Mouse (Mus musculus): ENCODE data around the gene C1qc.

C1qc gene

DNA sequence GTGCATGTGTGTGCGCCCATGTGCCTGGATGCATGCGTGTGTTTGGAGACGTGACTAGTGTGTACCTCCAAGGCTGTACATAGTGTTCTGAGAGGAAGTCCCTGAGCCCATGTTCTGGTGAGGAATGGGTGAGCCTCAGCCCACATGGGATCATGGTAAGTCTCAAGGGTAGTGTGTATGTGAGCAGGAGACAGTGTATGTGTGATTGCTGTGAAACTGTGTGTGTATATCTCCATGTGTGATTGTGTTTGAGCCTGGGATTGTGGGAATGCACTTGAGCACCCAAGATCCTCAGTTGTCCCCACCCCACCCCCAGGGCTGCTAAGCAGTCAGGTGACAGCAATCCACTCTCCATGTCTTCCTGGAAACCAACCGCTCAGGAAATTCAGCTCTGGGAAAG lies 2.0 kb upstream of the C1qc start:
- no peak for DNase-seq

DNA sequence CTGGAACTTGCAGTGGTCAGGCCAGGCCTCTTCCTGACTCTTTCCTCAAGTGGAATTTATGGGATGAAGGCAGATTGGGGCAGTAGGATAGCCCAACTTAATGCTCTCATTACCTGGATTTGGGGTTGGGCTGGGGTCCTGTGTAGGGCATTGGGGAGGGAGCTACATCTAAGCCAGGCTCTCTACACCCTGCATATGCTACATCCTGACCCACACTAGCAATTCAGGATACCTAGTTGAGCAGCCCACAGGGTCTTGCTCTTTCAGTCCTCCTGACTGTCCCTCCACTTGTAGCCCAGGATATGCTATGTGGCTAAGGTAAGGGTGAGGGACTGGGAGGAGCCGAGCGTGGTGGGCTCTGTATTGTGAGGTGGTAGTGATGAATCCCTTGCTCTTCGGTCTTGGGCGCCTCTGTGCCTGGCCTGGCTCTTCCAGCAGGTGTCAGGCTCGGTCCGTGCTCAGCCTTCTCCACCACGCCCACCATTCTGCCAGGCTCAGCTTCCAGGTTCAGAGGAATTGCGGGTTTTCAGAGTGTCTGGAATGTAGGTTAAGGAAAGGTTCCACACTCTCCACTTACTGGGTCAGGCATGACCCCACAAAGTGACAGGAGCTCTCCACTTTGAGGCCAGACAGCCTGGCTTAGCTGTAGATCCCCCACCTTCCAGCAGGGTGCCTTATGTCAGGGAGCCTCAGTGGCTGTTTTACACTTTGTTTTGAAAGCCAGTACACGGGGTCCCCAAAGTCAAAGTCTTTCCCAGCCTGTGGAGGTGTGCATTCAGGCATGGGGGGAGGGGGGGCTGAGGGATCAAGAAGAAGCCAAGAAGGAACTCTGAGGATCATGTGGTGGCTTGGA lies 1.1 kb upstream of the C1qc start:
- DNase-seq: peak; percentile 16

DNA sequence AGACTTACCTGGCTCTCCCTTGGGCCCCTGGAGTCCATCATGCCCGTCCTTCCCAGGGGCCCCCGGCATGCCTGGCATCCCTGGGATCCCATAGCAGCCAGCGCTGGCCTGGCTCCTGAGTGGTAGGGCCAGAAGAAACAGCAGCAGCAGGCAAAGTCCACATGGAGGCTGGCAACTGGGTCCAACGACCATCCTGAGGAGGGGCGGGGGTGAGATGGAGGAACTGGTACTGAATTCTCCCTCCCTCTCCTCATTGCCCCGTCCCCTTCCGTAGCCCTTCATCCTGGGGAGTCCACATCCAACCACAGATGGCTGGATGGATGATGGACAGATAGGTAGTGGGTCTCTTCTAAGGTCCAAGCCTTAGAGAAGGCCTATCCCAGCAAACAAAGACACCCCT lies 494 bp downstream of the C1qc start:
- DNase-seq: no peak

- DNase-seq: no peak
Observed at GRCm38 (mm10) chr4:136891115-136891514, 1.8 kb downstream of the C1qc start.

- no peak for DNase-seq
Observed at GRCm38 (mm10) chr4:136889981-136890380, 2.9 kb downstream of the C1qc start.

- no peak for DNase-seq
Observed at GRCm38 (mm10) chr4:136887714-136888113, 5.2 kb downstream of the C1qc start.

- DNase-seq: no peak
Observed at GRCm38 (mm10) chr4:136886101-136886500, 6.8 kb downstream of the C1qc start, which contains the start of gene C1qb. Gene C1qb (minus strand): TSS chr4:136886187.

DNA sequence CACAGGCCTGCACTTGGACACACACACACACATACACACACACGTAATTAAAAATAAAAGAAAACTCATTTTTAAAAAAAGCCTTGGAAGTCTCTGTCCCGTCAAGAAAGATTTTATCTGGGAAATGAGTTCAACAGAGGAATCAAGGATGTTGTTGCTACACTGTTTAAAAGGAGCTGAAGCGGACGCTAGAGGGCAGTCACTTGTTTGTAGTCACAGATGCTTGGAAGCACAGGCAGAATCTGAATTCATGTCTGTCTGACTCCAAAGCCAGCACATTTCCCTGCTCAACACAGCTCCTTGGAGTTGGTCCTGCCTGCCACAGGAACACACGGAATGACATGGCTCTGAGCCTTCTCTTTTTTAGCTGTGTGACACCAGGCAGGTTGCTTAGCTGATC lies 14.3 kb downstream of the C1qc start:
- peak; percentile 17 for DNase-seq

DNA sequence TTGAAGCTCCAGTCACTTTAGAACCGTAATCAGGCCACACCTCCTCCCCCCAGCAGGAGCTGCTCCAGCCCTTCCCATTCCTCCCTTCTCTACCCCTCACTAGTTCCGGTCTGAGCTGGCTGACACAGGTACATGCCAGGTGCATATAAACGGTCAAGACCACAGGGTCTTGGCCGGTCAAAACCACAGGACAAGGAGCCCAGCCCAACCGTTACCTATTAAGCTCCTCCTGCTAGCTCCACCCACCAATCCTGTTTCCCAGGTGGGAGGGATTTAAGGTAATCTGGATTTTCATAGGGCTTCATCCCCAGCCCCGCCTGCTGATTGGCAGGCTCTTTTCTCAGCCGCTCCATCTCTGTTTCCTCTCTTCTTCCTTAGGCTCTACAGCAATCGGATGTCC lies 14.7 kb downstream of the C1qc start:
- no peak for DNase-seq

DNA sequence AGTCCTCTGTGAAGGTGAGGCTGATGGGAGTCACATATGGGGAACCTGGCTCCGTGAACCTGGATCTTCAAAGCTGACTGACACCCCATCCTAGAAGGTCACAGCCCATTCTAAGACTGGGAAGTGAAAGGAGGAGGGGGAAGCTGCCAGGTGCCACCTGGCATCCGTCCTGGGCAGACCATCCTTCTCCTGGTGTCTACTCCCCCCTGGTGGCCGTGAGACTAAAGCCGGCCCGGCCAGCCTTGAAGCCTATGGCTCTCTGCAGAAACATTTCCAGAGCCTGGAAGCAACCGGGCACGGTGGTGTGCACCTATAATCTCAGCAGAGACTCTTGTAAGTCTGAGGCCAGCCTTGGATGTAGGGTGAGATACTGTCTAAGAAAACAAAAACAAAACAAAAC lies 15.9 kb downstream of the C1qc start:
- peak; percentile 47 for DNase-seq

DNA sequence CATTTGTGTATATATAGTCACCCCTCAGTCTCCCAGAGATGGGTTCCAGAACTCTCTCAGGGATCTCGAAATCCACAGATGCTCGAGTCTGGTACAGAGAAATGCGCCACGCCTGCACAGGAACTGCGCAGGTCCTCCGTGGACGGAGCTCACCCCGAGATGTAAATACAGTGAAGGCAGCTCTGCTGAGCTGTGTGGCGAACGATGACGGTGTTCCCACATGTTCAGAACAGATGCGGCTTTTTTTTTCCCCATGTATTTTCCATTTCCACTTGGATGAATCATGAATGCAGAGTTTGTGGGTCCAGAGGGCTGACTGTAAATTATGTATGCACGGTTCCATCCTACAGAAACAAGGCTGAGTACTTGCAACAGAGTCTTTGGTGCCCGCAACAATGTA lies 17.9 kb downstream of the C1qc start:
- no peak for DNase-seq

DNA sequence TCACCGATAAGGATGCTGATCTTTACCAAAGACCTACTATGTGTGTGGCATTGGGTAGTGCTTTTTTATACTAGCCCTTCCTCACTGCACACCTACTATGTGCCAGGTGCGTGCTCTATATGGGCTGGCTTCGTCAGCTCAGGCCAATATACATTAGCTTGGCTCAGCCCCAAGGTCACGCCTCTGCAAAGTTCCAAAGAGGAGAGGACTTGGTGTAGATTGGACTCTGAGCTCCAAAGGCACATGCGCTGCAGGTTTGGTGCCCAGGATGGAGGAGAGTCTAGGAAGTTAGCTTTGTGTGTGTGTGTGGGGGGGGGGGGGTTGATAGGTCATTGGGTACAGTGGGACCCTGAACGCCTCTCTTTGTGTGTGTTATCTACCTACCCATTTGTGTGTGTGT lies 24.5 kb downstream of the C1qc start:
- DNase-seq: no peak

DNA sequence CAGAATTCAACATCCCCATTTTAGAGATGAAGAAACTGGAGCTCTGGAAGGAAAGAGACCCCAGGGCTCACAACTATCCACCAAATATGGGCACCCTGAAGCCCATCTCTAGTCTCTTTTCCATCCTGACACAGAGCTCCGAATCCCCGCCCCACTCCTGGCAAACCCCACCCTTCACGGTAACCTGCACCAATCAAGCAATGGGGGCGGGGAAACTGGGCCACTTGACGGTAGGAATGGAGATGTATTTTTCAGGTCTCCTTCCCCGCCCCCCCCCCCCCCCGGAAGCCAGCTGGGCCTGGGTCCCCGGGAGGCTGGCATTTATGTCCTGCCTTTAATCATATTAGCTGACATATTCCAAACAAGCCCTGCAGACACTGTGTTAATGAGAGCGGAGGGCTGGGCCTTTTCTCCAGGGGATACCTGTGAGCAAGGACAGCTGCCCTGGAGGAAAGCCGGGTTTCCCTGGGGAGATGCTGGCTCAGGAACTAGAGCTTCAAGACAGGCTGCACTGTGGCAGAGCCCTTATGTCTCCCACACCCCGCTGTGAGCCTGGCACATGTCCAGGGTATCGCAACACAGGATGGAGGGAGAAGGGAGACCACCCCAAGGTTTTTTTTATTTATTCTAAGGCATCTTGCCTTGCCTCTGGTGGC lies 25.0 kb downstream of the C1qc start:
- DNase-seq: peak; percentile 45

- DNase-seq: no peak
Observed at GRCm38 (mm10) chr4:136865531-136865930, 27.3 kb downstream of the C1qc start.

DNA sequence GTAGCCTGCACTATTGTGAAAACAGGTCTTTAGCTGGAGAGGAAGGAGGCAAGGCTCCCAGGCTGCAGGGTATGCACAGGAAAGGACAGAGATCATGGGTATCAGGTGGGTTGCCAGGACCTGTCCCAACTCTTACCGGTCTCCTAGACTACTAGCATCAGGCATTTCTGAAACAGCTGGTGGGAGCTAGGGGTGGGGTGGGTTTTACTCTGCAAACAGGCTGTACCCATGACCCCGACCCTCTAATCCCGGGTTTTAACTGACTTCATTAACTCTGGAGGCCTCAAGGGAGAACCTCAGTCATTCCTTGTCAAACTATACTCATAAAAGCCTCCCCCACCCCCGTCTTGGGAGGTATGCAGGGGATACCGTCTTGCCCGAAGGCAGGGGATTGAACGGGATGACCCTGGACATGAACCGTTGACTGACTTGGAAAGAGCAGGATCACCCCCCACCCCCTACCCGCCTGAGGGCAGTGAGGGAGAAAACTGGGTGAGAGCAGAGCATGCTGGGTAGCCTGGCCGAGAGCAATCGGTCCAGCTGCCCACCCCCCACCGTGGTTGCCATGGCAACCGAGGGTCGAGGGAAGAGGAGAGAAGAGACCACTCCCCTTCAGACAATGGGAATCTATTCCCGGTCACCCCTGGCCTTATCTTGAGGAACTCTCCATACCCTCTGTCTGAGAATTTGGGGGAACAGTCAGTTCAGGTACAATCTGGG lies 28.0 kb downstream of the C1qc start:
- no peak for DNase-seq

DNA sequence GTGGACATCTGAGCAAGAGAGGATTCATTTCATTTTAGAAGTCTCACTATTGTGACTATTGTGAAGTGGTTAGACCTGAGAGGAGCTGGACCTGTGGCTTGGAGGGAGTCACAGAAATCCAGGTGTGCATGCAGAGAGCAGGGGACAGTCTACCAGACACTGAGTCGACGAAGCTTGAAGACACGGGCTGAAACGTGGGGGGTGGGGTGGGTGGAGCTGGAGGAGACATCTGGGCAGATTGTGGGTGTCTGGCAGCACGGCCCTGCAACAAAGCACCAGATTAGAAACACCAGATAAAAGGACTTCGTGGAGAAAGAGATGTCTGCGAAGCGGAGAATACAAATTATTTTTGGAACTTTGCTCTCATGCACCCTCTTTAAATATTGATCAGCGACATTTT lies 29.3 kb downstream of the C1qc start:
- no peak for DNase-seq

GRCm38 (mm10) chr4:136862411-136862810 lies 30.5 kb downstream of the C1qc start:
- no peak for DNase-seq

DNA sequence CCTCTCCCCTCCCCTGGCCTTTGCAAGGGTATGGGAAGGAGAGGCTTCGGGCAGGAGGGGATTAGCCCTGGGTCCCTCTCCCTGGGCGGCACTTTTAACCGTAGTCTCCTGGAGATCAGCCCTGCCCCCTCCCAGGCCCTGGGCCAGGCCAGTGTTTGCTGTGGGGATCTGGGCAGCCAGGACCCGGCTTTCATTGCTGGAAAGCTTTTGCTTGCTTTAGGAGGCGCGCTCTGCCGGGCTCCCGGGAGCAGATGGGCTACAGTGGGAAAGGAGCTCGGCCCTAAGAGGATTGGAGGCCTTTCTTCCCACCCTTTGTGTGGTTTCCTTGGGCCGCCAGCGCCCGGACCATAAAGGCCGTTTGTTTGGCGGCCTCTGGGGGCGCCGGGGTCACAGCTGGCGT lies 31.1 kb downstream of the C1qc start:
- no peak for DNase-seq

GRCm38 (mm10) chr4:136860022-136860421 lies 32.8 kb downstream of the C1qc start:
- DNase-seq: no peak

- DNase-seq: no peak
Observed at GRCm38 (mm10) chr4:136855081-136855480, 37.8 kb downstream of the C1qc start.

- no peak for DNase-seq
Observed at GRCm38 (mm10) chr4:136852989-136853388, 39.9 kb downstream of the C1qc start.

- no peak for DNase-seq
Observed at GRCm38 (mm10) chr4:136852119-136852518, 40.7 kb downstream of the C1qc start.

GRCm38 (mm10) chr4:136848565-136848964 lies 44.3 kb downstream of the C1qc start:
- DNase-seq: no peak

DNA sequence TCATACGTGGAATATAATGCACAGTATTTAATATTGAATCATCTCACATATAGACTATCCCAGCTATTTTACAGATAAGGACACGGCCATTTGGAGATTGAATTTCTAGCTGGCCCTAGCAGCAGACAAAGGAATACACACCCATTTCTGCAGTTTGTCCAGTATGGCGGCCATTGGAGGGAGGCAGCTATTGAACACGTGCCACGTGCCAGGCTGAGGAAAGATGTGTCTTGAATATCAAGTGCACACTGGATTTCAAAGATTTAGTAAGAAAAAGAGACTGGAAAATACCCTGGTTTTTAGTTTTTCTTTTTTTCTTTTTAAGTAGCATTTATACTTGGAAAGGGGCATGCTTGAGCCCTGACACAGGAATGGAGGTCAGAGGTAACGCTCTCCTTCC lies 45.7 kb downstream of the C1qc start:
- DNase-seq: no peak
